Mouse (Mus musculus) testis, adult 2 months (tissue): ENCODE data around the gene Zfp169. TPM values are rescaled to one million over a fixed set of nuclear protein-coding genes. Genes with fewer than 3 reads are reported as not detected.
"Not testable (repeated sequence)": the region's sequence is repeated elsewhere in the genome, so short reads cannot be mapped to it uniquely, and the experiment has no call there.

Experiments
- H3K27ac ChIP-seq: fragments of 200-500 bp; 2 replicates; pipeline ENCODE4 v1.5.1; 2012; ENCODE audit warnings: low read depth, low read length; ENCODE audit not compliant: control insufficient read depth, insufficient read depth
- H3K27me3 ChIP-seq: fragments of 200-500 bp; 2 replicates; pipeline ENCODE4 v1.6.1; 2012; ENCODE audit warnings: mild to moderate bottlenecking, low read length, moderate library complexity; ENCODE audit not compliant: control insufficient read depth, insufficient read depth
- H3K36me3 ChIP-seq: fragments of 200-500 bp; 2 replicates; pipeline ENCODE4 v1.6.1; 2012; ENCODE audit warnings: mild to moderate bottlenecking, low read length; ENCODE audit not compliant: control insufficient read depth, insufficient read depth
- H3K4me1 ChIP-seq: fragments of 200-500 bp; 2 replicates; pipeline ENCODE4 v1.6.1; 2012; ENCODE audit warnings: low read length; ENCODE audit not compliant: control insufficient read depth, insufficient read depth
- H3K4me3 ChIP-seq: fragments of 200-500 bp; 2 replicates; pipeline ENCODE4 v1.5.1; 2012; ENCODE audit warnings: low read depth, mild to moderate bottlenecking, low read length, moderate library complexity, mixed read lengths; ENCODE audit not compliant: control insufficient read depth
- CTCF ChIP-seq: fragments of 200-500 bp; IDR thresholded peaks from 2 replicates; pipeline ENCODE4 v1.5.1; 2012; ENCODE audit warnings: low read depth, mild to moderate bottlenecking, inconsistent platforms, low read length, moderate library complexity; ENCODE audit not compliant: control insufficient read depth, insufficient read depth, insufficient replicate concordance
- POLR2A ChIP-seq: fragments of 200-500 bp; IDR thresholded peaks from 2 replicates; pipeline ENCODE4 v1.6.1; 2012; ENCODE audit warnings: low read depth, mild to moderate bottlenecking, inconsistent platforms, low read length, moderate library complexity; ENCODE audit not compliant: control insufficient read depth
- polyA plus RNA-seq: library from polyadenylated mRNA; depleted of rRNA; stranded (reverse); fragments of >200 nt; gene quantifications from 2 replicates; pipeline ENCODE4 v1.2.3, GENCODE M21; 2012

Zfp169 gene
- polyA plus RNA-seq, 1 experiment = 11.5 TPM

GRCm38 (mm10) chr13:48525745-48526144 lies 12.5 kb upstream of the Zfp169 start:
- no peak overlapping the region for H3K4me3 ChIP-seq
- H3K36me3 ChIP-seq = no peaks in the 10 kb centered on the region
- TF ChIP-seq POLR2A = no peak; the same call in 1 of the 2 replicates
- no peak for TF ChIP-seq CTCF
- no peak overlapping the region for H3K27ac ChIP-seq
- H3K27me3 ChIP-seq = no peaks in the 10 kb centered on the region
- peaks cover 2% of the 10 kb centered on the region; the same call in 1 of the 2 replicates for H3K4me1 ChIP-seq

GRCm38 (mm10) chr13:48519122-48519521 lies 5.9 kb upstream of the Zfp169 start:
- H3K27me3 ChIP-seq, H3K36me3 ChIP-seq, H3K4me1 ChIP-seq, H3K27ac ChIP-seq, H3K4me3 ChIP-seq: not testable (repeated sequence)

- TF ChIP-seq CTCF = no peak
- TF ChIP-seq POLR2A = no peak
- Histone ChIP-seq H3K36me3 (no peaks in the 10 kb centered on the region), H3K27ac (no peak overlapping the region), H3K4me1 (peaks cover 9% of the 10 kb centered on the region), H3K4me3 (no peak overlapping the region), H3K27me3 (no peaks in the 10 kb centered on the region)
Observed at GRCm38 (mm10) chr13:48515861-48516260, 2.6 kb upstream of the Zfp169 start.

GRCm38 (mm10) chr13:48508661-48509060 lies 4.6 kb downstream of the Zfp169 start:
- Histone ChIP-seq H3K4me1 (peaks cover 7% of the 10 kb centered on the region), H3K27ac (no peak overlapping the region), H3K27me3 (no peaks in the 10 kb centered on the region), H3K4me3 (no peak overlapping the region), H3K36me3 (no peaks in the 10 kb centered on the region; the same call in 1 of the 2 replicates)
- no peak for TF ChIP-seq POLR2A
- TF ChIP-seq CTCF = no peak

- H3K27ac ChIP-seq = no peak overlapping the region
- no peaks in the 10 kb centered on the region for H3K27me3 ChIP-seq
- no peaks in the 10 kb centered on the region; the same call in 1 of the 2 replicates for H3K36me3 ChIP-seq
- H3K4me3 ChIP-seq = no peak overlapping the region
- TF ChIP-seq POLR2A (no peak), CTCF (no peak)
- 0 out of 2 replicates have a peak, but pooled peaks cover 2% of the 10 kb centered on the region for H3K4me1 ChIP-seq
Observed at GRCm38 (mm10) chr13:48502422-48502821, 10.8 kb downstream of the Zfp169 start.

- H3K36me3 ChIP-seq = no peaks in the 10 kb centered on the region
- H3K27me3 ChIP-seq = no peaks in the 10 kb centered on the region
- peak overlapping the region; percentile 82 for H3K4me3 ChIP-seq
- no peak overlapping the region for H3K27ac ChIP-seq
- TF ChIP-seq CTCF = no peak
- no peak for TF ChIP-seq POLR2A
- 0 out of 2 replicates have a peak, but pooled peaks cover 2% of the 10 kb centered on the region for H3K4me1 ChIP-seq
Observed at GRCm38 (mm10) chr13:48498676-48499075, 14.6 kb downstream of the Zfp169 start.

GRCm38 (mm10) chr13:48497693-48498221 lies 15.5 kb downstream of the Zfp169 start:
- Histone ChIP-seq H3K36me3 (no peaks in the 10 kb centered on the region), H3K4me3 (peak overlapping the region; percentile 82), H3K27ac (no peak overlapping the region; the same call in 1 of the 2 replicates), H3K4me1 (0 out of 2 replicates have a peak, but pooled peaks cover 2% of the 10 kb centered on the region), H3K27me3 (no peaks in the 10 kb centered on the region)
- TF ChIP-seq CTCF (peak; percentile 81), POLR2A (peak; percentile 24; the same call in 1 of the 2 replicates)

GRCm38 (mm10) chr13:48493183-48493582 lies 20.1 kb downstream of the Zfp169 start:
- Histone ChIP-seq H3K27me3 (no peaks in the 10 kb centered on the region), H3K4me1 (0 out of 2 replicates have a peak, but pooled peaks cover 2% of the 10 kb centered on the region), H3K36me3 (no peaks in the 10 kb centered on the region), H3K4me3 (peak overlapping the region; percentile 77; the same call in 1 of the 2 replicates), H3K27ac (no peak overlapping the region)
- no peak for TF ChIP-seq POLR2A
- TF ChIP-seq CTCF = no peak
